Mouse (Mus musculus): Measurements from ENCODE around the gene S100a13. TPM values are rescaled to one million over a fixed set of nuclear protein-coding genes. Genes with fewer than 3 reads are reported as not detected.

Gene S100a13
- total RNA-seq, 2 experiments from 2014 or later = 12.9 to 15.4 TPM

- DNase-seq = no peak
- intact Hi-C loops (cut with DNase I; ENCODE audit: low total_unique reads) = no loop called here
Observed at GRCm38 (mm10) chr3:90497597-90497996, 16.6 kb upstream of the S100a13 start.

DNA sequence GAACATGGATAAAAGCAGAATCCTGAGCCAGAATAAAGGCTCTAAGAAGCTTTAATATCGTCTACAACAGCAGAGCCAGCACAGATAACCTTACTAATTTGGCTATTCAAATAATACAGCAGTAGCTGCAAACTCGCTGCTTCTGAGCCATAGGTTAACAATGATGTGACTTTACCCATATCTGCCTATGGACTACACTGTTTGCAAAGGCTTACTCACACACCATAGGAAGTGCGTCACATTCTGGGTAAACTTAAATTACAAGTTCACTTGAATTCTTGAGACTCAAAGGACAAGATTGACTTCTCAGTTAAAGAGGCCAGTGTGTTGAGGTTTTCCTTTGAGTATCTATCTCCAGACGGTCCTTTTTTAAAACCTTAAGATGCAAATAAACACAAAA is 10.8 kb upstream of the S100a13 start:
- no peak for DNase-seq
- intact Hi-C loops (cut with DNase I; ENCODE audit: low total_unique reads) = no loop called here

GRCm38 (mm10) chr3:90505216-90505615 is 9.0 kb upstream of the S100a13 start:
- no peak for DNase-seq
- intact Hi-C loops (cut with DNase I; ENCODE audit: low total_unique reads) = no loop called here

GRCm38 (mm10) chr3:90506362-90506761 is 7.9 kb upstream of the S100a13 start:
- DNase-seq = no peak
- intact Hi-C loops (cut with DNase I; ENCODE audit: low total_unique reads) = no loop called here

GRCm38 (mm10) chr3:90508287-90508949 is 5.8 kb upstream of the S100a13 start:
- no peak for DNase-seq
- intact Hi-C loops (cut with DNase I; ENCODE audit: low total_unique reads) = no loop called here

- DNase-seq = peak; percentile 100
- intact Hi-C loops (cut with DNase I; ENCODE audit: low total_unique reads) = no loop called here
Observed at GRCm38 (mm10) chr3:90508950-90509746, 5.1 kb upstream of the S100a13 start, which contains the start of gene Chtop. Gene Chtop, minus strand, starts transcription at chr3:90509498.

DNA sequence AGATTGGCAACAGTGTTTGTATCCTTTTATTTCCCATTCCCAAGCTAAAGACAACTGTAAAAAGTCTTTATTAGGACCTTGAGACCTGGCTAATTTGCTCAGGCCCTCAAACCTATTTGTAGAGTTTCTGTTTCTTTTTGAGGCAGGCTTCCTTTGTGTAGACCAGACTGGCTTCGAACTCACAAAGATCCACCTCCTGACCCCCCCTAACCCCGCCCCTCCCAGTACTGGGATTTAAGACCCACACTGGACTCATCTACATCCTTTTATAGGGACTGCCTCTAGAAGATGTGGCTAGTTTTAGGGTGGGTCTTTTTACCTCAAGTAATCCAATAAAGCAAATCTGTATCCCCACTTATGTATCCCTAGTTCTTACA is 4.5 kb upstream of the S100a13 start:
- intact Hi-C loops (cut with DNase I; ENCODE audit: low total_unique reads) = no loop called here
- no peak for DNase-seq

DNA sequence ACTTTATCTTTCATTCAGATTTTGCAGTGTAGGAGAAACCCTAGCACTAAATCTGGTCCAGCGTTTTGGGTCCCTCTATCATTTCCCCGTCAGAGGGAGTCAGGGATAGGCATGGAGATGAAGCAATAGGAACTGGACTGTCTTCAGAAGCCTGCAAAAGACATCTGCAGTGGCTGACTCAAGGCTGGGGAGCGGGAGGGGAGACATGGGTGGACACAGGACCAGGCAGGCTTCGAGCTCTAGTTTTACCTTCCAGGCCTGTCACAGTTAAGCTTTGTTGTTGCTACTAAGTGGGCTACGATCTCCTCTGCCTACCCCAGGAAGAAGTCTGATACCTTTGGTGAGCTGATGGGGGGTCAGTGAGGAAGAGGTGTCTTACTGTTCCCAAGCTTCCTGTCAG is 2.0 kb upstream of the S100a13 start:
- no peak for DNase-seq
- intact Hi-C loops (cut with DNase I; ENCODE audit: low total_unique reads) = no loop called here

DNA sequence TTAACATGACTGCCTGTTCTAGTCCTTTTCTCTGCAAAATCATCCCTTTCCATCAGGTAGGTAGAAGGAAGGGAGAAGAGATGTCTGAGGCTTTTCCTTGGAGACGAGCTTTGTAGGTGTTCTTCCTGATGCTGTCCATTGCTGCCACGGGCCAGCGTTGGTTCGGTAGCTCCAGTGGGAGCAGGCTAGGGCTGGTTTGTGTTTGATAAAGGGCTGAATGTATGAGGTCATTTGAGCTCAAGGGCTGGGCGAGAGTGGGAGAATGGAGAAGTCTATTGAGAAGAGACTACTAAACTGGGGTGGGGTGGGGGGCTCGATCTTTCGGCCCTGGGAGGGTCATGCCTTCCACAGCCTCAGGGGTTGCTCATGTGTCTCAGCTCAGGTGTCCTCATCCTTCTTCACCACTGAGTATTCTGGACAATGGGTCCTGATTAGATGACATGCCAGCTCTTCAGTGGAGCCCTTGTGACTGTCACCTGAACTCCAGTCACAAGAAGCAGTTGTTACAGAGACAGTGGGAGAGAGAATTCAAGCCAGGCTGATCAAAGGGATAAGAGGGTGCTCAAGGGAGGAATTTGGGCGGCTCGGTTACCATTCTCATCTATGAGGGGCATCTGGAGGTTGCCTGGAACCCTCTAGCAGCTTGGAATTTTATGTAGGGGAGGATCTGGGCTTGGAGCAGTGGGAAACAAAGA is 1.1 kb upstream of the S100a13 start:
- no peak for DNase-seq
- intact Hi-C loops (cut with DNase I; ENCODE audit: low total_unique reads) = no loop called here

DNA sequence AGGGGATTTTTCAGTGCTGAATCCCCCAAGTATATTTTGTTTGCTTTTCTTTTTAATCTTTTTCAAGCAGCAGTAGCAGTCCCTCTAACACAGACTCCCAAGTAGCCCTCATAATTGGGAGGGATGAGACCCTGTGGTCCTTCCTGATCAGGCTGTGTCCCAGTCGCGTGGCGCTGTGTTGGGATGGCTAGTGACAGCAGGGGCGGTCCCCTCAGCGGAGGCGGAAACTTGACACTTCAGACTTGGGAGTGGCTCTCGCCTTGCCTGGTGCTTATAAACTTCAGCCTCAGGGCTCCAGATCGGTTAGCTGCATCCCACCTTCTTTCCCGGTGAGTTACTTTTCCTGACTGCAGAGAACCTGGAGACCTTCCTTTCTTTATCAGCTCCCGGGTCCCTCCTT is 456 bp downstream of the S100a13 start:
- intact Hi-C loops (cut with DNase I; ENCODE audit: low total_unique reads) = no loop called here
- peak; percentile 74 for DNase-seq

DNA sequence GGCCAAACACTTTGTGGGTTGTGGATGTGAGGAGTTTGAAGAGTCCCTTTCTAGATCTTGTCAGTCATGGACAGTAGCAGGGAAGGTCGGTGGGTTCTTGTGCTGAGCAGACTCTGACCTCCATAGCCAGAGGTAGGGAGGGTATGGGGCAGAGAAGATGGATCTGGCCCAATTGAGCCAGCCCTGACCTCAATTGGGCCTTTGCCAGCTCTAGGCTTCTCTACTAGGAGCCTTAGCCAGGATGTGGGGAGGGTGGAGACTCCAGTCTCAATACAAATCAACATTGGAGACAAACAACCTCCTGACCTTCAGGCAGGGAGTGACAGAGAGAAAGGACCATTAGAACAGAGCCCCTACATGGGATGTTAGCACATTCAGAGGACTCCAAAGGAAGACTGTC is 1.0 kb downstream of the S100a13 start:
- intact Hi-C loops (cut with DNase I; ENCODE audit: low total_unique reads) = no loop called here
- peak; percentile 45 for DNase-seq

DNA sequence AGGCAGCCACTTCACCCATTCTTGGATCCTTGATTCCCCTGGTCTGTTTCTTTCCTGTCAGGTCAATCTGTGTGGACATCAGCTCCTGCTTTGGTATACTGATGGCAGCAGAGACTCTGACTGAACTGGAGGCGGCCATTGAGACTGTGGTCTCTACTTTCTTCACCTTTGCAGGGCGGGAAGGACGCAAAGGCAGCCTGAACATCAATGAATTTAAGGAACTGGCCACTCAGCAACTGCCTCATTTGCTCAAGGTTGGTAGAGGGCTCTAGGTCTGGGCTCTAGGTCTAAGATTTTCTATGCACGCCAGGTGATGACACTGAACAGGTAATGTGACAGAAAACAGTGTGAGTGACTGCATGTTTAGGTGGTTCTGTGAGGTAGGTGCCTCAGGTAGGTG is 1.6 kb downstream of the S100a13 start:
- intact Hi-C loops (cut with DNase I; ENCODE audit: low total_unique reads) = no loop called here
- no peak for DNase-seq

DNA sequence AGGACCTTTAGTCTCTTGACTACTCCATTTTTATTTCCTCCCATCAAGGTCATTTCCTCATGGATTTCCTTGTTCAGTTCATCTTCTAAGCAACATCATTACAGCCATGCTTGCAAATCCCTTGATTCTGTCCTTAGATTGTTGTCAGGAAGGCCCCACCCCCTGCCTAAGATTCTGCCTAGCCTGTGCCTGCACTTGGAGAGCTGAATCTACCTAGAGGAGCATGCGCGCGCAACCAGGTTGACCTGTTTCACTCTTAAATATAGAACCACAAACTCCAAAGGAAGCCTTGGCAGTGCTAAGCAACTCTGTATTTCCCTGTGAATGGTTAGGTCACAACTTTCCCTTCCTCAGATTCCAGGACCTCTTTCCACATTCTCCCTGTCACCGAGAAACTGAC is 3.5 kb downstream of the S100a13 start:
- intact Hi-C loops (cut with DNase I; ENCODE audit: low total_unique reads) = no loop called here
- no peak for DNase-seq

- DNase-seq = peak; percentile 62
- intact Hi-C loops (cut with DNase I; ENCODE audit: low total_unique reads) = loop anchor here (5.0 kb wide), 2 partner anchors 57 to 92 kb away; no protein-coding TSS in a partner anchor
Observed at GRCm38 (mm10) chr3:90525421-90525820, 11.2 kb downstream of the S100a13 start.

GRCm38 (mm10) chr3:90526076-90526475 is 11.8 kb downstream of the S100a13 start:
- intact Hi-C loops (cut with DNase I; ENCODE audit: low total_unique reads) = loop anchor here (5.0 kb wide), 2 partner anchors 56 to 91 kb away; no protein-coding TSS in a partner anchor
- DNase-seq = no peak

DNA sequence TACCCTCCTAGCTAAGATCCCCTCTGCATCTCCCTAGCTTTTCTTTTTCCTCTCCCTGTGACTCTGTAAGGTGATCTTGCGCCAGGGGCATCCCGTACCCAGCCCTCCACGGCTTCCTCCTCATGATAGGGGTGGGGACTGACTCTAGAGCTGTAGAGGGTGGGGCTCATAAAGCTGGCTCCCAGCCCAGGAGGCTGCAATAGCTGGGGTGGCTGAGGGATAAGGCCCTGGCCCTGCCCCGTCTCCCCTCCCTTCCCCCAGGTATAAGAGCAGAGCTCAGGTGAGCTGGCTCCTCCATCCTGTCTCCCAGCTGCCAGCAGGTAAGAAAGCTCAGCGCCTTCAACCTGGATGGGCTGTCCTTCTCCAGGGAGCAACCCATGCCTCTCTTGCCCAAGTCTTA is 12.3 kb downstream of the S100a13 start, which contains the start of gene S100a14:
Gene S100a14 (plus strand): TSS at position 277 of the 400 bp plus-strand sequence.
- intact Hi-C loops (cut with DNase I; ENCODE audit: low total_unique reads) = loop anchor here (5.0 kb wide), 2 partner anchors 56 to 91 kb away; no protein-coding TSS in a partner anchor
- peak; percentile 32 for DNase-seq

GRCm38 (mm10) chr3:90527291-90527873 is 13.1 kb downstream of the S100a13 start:
- no peak for DNase-seq
- intact Hi-C loops (cut with DNase I; ENCODE audit: low total_unique reads) = loop anchor here (5.0 kb wide), 2 partner anchors 55 to 90 kb away; no protein-coding TSS in a partner anchor

- no peak for DNase-seq
- intact Hi-C loops (cut with DNase I; ENCODE audit: low total_unique reads) = no loop called here
Observed at GRCm38 (mm10) chr3:90531713-90532112, 17.5 kb downstream of the S100a13 start.

GRCm38 (mm10) chr3:90535446-90535845 is 21.2 kb downstream of the S100a13 start:
- intact Hi-C loops (cut with DNase I; ENCODE audit: low total_unique reads) = no loop called here
- DNase-seq = no peak

Measured in gastrocnemius, postnatal 14 days (tissue).